Mouse (Mus musculus) G1E (cell line): Measurements from ENCODE around the gene Rnf121.

Experiments used
- CTCF ChIP-seq: IDR thresholded peaks from 2 replicates; pipeline ENCODE4 v1.5.1; 2012; ENCODE audit warnings: low read depth, low read length, inconsistent platforms, mixed read lengths
- GATA1 ChIP-seq: IDR thresholded peaks from 2 replicates; pipeline ENCODE4 v1.6.1; 2012; ENCODE audit warnings: borderline replicate concordance, low read length, inconsistent platforms, mixed read lengths
- GATA2 ChIP-seq: IDR thresholded peaks from 2 replicates; pipeline ENCODE4 v1.6.1; 2012; ENCODE audit warnings: low read depth, low read length, inconsistent platforms, borderline replicate concordance
- POLR2AphosphoS5 ChIP-seq: IDR thresholded peaks from 2 replicates; pipeline ENCODE4 v1.6.1; 2012; ENCODE audit warnings: low read depth, low read length, inconsistent platforms; ENCODE audit not compliant: insufficient replicate concordance
- TAL1 ChIP-seq: conservative IDR thresholded peaks from 2 replicates; pipeline ENCODE4 v1.6.1; 2012; ENCODE audit warnings: low read depth, low read length, inconsistent platforms, mixed read lengths

- TF ChIP-seq GATA1 (no peak), CTCF (no peak), POLR2AphosphoS5 (no peak), TAL1 (no peak), GATA2 (no peak)
Measured at GRCm38 (mm10) chr7:102018590-102018989, 46.7 kb downstream of the Rnf121 start, which contains the start of gene Il18bp.
